Mouse (Mus musculus): Measurements from ENCODE around the gene Gm21994.
"Not testable (repeated sequence)": the region's sequence is repeated elsewhere in the genome, so short reads cannot be mapped to it uniquely, and the experiment has no call there.

- TF ChIP-seq CHD1 (IDR thresholded peaks at IDR 0.05; ENCODE audit: low read depth, low read length); UBTF (IDR thresholded peaks at IDR 0.05; ENCODE audit: borderline replicate concordance, insufficient read depth, low read depth, low read length); POLR2AphosphoS5 (IDR thresholded peaks at IDR 0.05; ENCODE audit: borderline replicate concordance, low read depth, low read length); CTCF (IDR thresholded peaks at IDR 0.05 in 2 of 3, conservative IDR thresholded peaks at IDR 0.05 in 1 of 3; ENCODE audit: control insufficient read depth in 1 of 3, insufficient read depth in 1 of 3, low read depth in 2 of 3, low read length in 3 of 3, poor library complexity in 1 of 3, severe bottlenecking in 1 of 3); TBP (IDR thresholded peaks at IDR 0.05; ENCODE audit: low read depth, low read length); POLR2A (IDR thresholded peaks at IDR 0.05; ENCODE audit: control insufficient read depth in 1 of 2, insufficient read depth in 1 of 2, low read depth in 1 of 2, low read length in 2 of 2, poor library complexity in 1 of 2); TCF12 (IDR thresholded peaks at IDR 0.05; ENCODE audit: low read depth, low read length); GABPA (IDR thresholded peaks at IDR 0.05; ENCODE audit: low read depth, low read length); JUND (IDR thresholded peaks at IDR 0.05; ENCODE audit: low read depth, low read length); EP300 (IDR thresholded peaks at IDR 0.05; ENCODE audit: low read depth in 1 of 2, low read length in 2 of 2): not testable (repeated sequence)
These were observed 37.0 kb downstream of the Gm21994 start for GRCm38 (mm10) chr2:150218363-150218725.

Data from MEL (cell line).